Mouse (Mus musculus) cerebellum, postnatal 25 days (tissue): ENCODE measurements around the gene Umod.

Source experiments
- DNase-seq, 2 experiments: peaks; one replicate each; pipeline ENCODE4 v3.0.0; 2021; ENCODE audit warnings: mixed read lengths in 2 of 2

Gene Umod

GRCm38 (mm10) chr7:119427180-119427616 is 51.9 kb downstream of the Umod start:
- DNase-seq: peak; percentile 44 to 61

- DNase-seq: peak in 1 of 2 experiments; percentile 2
Observed at GRCm38 (mm10) chr7:119420730-119421129, 58.4 kb downstream of the Umod start.

GRCm38 (mm10) chr7:119418523-119418922 is 60.6 kb downstream of the Umod start:
- DNase-seq: no peak
